Mouse (Mus musculus) NIH3T3 (cell line): ENCODE measurements around the gene Vmn1r232.

Experiments used
- DNase-seq: peaks from one replicate; pipeline ENCODE4 v3.0.0-alpha.2; 2012; ENCODE audit warnings: low read depth

Gene Vmn1r232

GRCm38 (mm10) chr17:20919614-20920013 lies at the start of gene Vmn1r232:
TSS of gene Vmn1r232 (minus strand) at chr17:20919714.
- no peak for DNase-seq

- peak; percentile 17 for DNase-seq
These were observed 47.2 kb upstream of the Vmn1r232 start for GRCm38 (mm10) chr17:20966681-20967080.

GRCm38 (mm10) chr17:20965421-20965820 lies 45.9 kb upstream of the Vmn1r232 start:
- no peak for DNase-seq

- no peak for DNase-seq
These were observed 40.9 kb upstream of the Vmn1r232 start for GRCm38 (mm10) chr17:20960386-20960785.

GRCm38 (mm10) chr17:20946636-20947035 lies 27.1 kb upstream of the Vmn1r232 start:
- DNase-seq, result no peak

GRCm38 (mm10) chr17:20946026-20946565 lies 26.6 kb upstream of the Vmn1r232 start:
- DNase-seq, result peak; percentile 34

- peak; percentile 99 for DNase-seq
These were observed 25.7 kb upstream of the Vmn1r232 start, which contains the start of gene Ppp2r1a for GRCm38 (mm10) chr17:20944985-20945891. TSS of gene Ppp2r1a (plus strand) at chr17:20945311.

GRCm38 (mm10) chr17:20944226-20944625 lies 24.7 kb upstream of the Vmn1r232 start:
- DNase-seq, result peak; percentile 50

GRCm38 (mm10) chr17:20904991-20905390 lies 14.5 kb downstream of the Vmn1r232 start, which contains the start of gene Vmn1r231:
TSS of gene Vmn1r231 (minus strand) at chr17:20905091.
- no peak for DNase-seq
